Mouse (Mus musculus) lung, embryonic 16.5 days (tissue): ENCODE results near the gene Iqgap1. TPM values are rescaled to one million over a fixed set of nuclear protein-coding genes. Genes with fewer than 3 reads are reported as not detected.

Source experiments
- ATAC-seq: fragments of 200-750 bp; cut with Nextera tagmentation; 2 replicates; pipeline ENCODE4 v1.8.0; 2017; ENCODE audit warnings: low read depth, mild to moderate bottlenecking, moderate library complexity
- H3K27ac ChIP-seq: fragments of 300-500 bp; sonication (generic); 2 replicates; pipeline ENCODE4 v1.5.1; 2014; ENCODE audit warnings: mild to moderate bottlenecking, control low read depth, low read length
- H3K27me3 ChIP-seq: fragments of 300-500 bp; sonication (generic); 2 replicates; pipeline ENCODE4 v1.6.1; 2014; ENCODE audit warnings: low read depth, low read length, mixed read lengths; ENCODE audit not compliant: control insufficient read depth, insufficient read depth
- H3K36me3 ChIP-seq: fragments of 300-500 bp; sonication (generic); 2 replicates; pipeline ENCODE4 v1.6.1; 2014; ENCODE audit warnings: low read length; ENCODE audit not compliant: control insufficient read depth, insufficient read depth
- H3K4me1 ChIP-seq: fragments of 300-500 bp; sonication (generic); replicated peaks from 2 replicates; pipeline ENCODE4 v1.6.1; 2014; ENCODE audit warnings: low read length, mixed read lengths; ENCODE audit not compliant: control insufficient read depth, insufficient read depth
- H3K4me2 ChIP-seq: fragments of 300-500 bp; sonication (generic); 2 replicates; pipeline ENCODE4 v1.6.1; 2014; ENCODE audit warnings: low read depth, low read length, control low read depth
- H3K4me3 ChIP-seq: fragments of 300-500 bp; sonication (generic); 2 replicates; pipeline ENCODE4 v1.5.1; 2014; ENCODE audit warnings: mild to moderate bottlenecking, low read length, control low read depth
- H3K9ac ChIP-seq: fragments of 300-500 bp; sonication (generic); 2 replicates; pipeline ENCODE4 v1.6.1; 2014; ENCODE audit warnings: low read length, control low read depth
- H3K9me3 ChIP-seq: fragments of 300-500 bp; sonication (generic); 2 replicates; pipeline ENCODE4 v1.6.1; 2016; ENCODE audit warnings: low read length; ENCODE audit not compliant: control insufficient read depth
- WGBS: fragments of 180-500 bp; shearing (Covaris S2); extraction: QIAGEN DNeasy Blood & Tissue Kit; methylation state at CpG from one replicate; pipeline ENCODE4 v1.1.7; 2014; 5-methylcytosine and 5-hydroxymethylcytosine counted together
- polyA plus RNA-seq: library from polyadenylated mRNA; unstranded; fragments of >200 nt; fragmentation: Nextera tagmentation; extraction: Ambion mirVana; gene quantifications from 2 replicates; pipeline ENCODE4 v1.2.1, GENCODE M21; 2015

Iqgap1 gene
- polyA plus RNA-seq, 1 experiment from 2014 or later, result 136 TPM

- no peak for ATAC-seq
- Histone ChIP-seq H3K27ac (peak overlapping the region; percentile 45), H3K9ac (no peak overlapping the region), H3K4me1 (peaks cover 43% of the 10 kb centered on the region), H3K9me3 (no peaks in the 10 kb centered on the region), H3K36me3 (no peaks in the 10 kb centered on the region), H3K4me2 (no peak overlapping the region), H3K4me3 (no peak overlapping the region), H3K27me3 (no peaks in the 10 kb centered on the region)
- 48% methylated on average over 17 of the region's 17 CpGs for WGBS
Measured at GRCm38 (mm10) chr7:80782155-80783109, 43.3 kb downstream of the Iqgap1 start.

DNA sequence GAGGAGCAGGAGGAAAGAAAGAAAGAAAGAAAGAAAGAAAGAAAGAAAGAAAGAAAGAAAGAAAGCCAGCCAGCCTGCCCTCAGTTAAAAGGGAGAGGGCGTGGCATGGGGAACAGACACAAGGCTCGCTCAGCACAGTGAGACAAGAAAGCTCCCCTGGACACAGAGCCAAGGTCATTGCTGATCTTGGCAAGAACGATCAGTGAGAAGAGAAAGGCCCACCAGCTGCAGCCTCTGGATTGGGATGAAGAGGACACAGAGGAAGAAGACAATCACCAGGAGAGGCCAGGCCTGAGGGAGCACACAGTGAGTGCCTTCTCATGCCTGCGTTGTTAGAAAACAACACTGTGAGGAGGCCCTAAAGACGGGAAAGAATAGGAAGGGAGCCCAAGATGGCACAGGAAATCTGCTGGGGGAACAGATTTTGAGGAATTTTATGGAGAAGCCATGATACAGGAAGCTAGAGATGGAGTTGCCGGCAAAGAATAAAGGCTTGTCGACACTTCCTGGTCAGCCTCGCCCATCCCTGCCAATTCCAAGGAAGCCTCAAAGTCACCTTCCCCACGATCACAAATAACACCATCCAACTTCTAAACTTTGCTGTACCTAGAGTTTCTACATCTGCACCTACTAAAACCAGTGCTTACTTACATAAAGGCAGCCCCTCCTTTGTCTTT is 44.2 kb downstream of the Iqgap1 start:
- H3K9ac ChIP-seq, result no peak overlapping the region
- no peak for ATAC-seq

DNA sequence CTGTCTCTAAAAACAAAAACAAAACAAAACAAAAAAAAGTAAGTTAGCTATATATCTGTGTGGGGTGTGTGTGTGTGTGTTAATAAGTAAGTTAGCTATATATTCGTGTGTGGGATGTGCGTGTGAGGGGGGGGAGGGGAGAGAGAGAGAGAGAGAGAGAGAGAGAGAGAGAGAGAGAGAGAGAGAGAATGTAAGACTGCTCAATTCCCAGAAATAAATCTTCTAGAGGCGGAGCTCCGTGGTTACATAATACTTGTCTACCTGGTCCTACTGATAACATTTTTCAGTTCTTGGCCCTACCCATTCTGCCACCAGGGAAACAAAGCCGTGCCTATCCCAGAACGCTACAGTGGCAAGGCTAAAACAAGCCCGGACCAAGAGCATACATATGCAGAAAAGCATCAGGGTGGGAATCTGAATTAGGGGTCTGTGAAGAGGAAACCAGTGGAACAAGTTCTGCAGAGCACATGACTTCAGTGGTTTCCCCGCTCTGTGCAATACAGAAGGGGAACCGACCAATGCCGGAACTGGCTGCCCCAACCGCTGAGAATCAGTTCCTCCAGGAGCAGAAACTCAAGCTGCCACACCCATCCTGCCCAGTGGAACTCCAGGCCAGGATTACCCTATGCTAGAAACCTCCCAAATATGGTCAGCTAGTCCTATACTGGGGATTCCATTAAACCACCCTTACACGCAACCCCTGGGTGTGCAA is 46.7 kb downstream of the Iqgap1 start:
- Histone ChIP-seq H3K9ac (peak overlapping the region; percentile 15), H3K36me3 (no peaks in the 10 kb centered on the region), H3K4me2 (peak overlapping the region; percentile 31), H3K9me3 (no peaks in the 10 kb centered on the region), H3K27me3 (no peaks in the 10 kb centered on the region), H3K4me3 (no peak overlapping the region), H3K4me1 (peaks cover 31% of the 10 kb centered on the region), H3K27ac (peak overlapping the region; percentile 82)
- ATAC-seq, result peak; percentile 85
- WGBS, result 48% methylated on average over 12 of the region's 12 CpGs

More for the DNA sequence above, 44.2 kb downstream of the Iqgap1 start:
- no peak overlapping the region for H3K4me2 ChIP-seq
- H3K4me3 ChIP-seq, result no peak overlapping the region
- no peaks in the 10 kb centered on the region for H3K9me3 ChIP-seq
- H3K4me1 ChIP-seq, result peaks cover 36% of the 10 kb centered on the region
- H3K27me3 ChIP-seq, result no peaks in the 10 kb centered on the region
- WGBS, result 52% methylated on average over 9 of the region's 9 CpGs
- H3K27ac ChIP-seq, result peak overlapping the region; percentile 45
- no peaks in the 10 kb centered on the region for H3K36me3 ChIP-seq

DNA sequence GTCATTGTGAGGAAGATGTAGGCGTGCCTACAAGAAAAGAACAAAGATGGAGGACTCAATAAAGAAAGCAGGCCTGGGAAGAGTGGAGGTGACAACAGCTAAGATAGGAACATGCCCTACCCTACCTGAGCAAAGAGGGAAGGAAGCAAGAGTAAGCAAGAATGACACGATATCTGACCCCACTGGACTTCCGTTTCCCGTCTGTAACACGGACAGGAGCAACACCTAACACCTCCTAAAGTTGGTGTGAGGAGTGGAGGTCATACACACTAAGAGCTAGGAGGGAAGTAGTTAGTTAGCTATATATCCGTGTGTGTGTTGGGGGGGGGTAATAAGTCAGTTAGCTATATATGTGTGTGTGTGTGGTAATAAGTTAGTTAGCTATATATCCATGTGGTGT is 47.4 kb downstream of the Iqgap1 start:
- H3K27me3 ChIP-seq, result no peaks in the 10 kb centered on the region
- no peak overlapping the region for H3K4me2 ChIP-seq
- no peak overlapping the region for H3K27ac ChIP-seq
- no peak overlapping the region for H3K4me3 ChIP-seq
- H3K36me3 ChIP-seq, result no peaks in the 10 kb centered on the region
- H3K9ac ChIP-seq, result no peak overlapping the region
- ATAC-seq, result no peak
- WGBS, result 79% methylated on average over 6 of the region's 6 CpGs
- peaks cover 36% of the 10 kb centered on the region for H3K4me1 ChIP-seq
- H3K9me3 ChIP-seq, result no peaks in the 10 kb centered on the region

GRCm38 (mm10) chr7:80777151-80777550 is 48.6 kb downstream of the Iqgap1 start:
- no peak overlapping the region for H3K4me2 ChIP-seq
- H3K9ac ChIP-seq, result no peak overlapping the region
- H3K4me1 ChIP-seq, result peaks cover 32% of the 10 kb centered on the region
- H3K36me3 ChIP-seq, result no peaks in the 10 kb centered on the region; the same call in 1 of the 2 replicates
- no peak overlapping the region for H3K4me3 ChIP-seq
- no peak for ATAC-seq
- WGBS, result 56% methylated on average over 8 of the region's 8 CpGs
- no peaks in the 10 kb centered on the region for H3K27me3 ChIP-seq
- H3K27ac ChIP-seq, result no peak overlapping the region
- H3K9me3 ChIP-seq, result no peaks in the 10 kb centered on the region

GRCm38 (mm10) chr7:80776090-80776489 is 49.7 kb downstream of the Iqgap1 start:
- Histone ChIP-seq H3K36me3 (no peaks in the 10 kb centered on the region; the same call in 1 of the 2 replicates), H3K4me1 (peaks cover 23% of the 10 kb centered on the region), H3K4me3 (no peak overlapping the region), H3K27me3 (no peaks in the 10 kb centered on the region), H3K9ac (no peak overlapping the region), H3K27ac (no peak overlapping the region), H3K4me2 (no peak overlapping the region), H3K9me3 (no peaks in the 10 kb centered on the region)
- 86% methylated on average over 3 of the region's 3 CpGs for WGBS
- no peak for ATAC-seq

- no peak for ATAC-seq
- no peak overlapping the region for H3K27ac ChIP-seq
Measured at GRCm38 (mm10) chr7:80775448-80775904, 50.3 kb downstream of the Iqgap1 start.

DNA sequence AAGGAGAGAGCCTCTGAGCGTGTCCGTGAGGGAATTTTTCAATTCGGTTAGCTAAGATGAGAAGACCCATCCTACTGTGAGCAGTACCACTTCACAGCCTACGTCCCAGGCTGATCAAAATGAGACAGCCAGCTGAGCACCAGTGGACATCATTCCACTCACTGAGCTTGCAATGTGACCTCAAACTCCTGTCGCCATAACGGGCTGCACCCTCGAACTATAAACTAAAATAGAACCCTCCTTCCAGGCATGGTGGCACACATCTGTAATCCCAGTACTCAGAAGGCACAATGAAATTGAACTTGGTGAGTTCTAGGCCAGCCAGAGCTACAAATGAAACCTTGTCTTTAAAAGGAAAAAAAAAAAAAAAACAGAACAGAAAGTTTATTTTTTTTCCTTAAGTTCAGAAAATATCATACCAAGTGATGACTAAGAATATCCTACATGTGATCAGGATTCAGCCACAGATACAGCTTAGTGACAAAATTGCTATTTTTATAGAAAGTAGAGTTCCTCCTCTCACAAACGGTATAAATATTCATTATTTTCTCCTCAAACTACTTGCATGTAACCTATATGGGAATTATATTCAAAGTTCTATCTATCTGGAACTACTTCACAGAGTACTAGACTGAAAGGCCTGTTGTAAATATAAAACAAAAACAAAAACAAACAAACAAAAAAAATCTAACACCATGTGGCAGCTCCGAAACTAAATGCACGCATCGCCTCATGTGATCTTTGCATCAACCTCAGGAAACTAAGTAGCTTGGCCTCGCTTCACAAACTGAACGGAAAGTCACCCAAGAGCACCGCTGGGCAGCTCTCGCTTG is 50.9 kb downstream of the Iqgap1 start:
- no peak overlapping the region for H3K9ac ChIP-seq
- no peak for ATAC-seq
- H3K27ac ChIP-seq, result peak overlapping the region; percentile 84
- H3K4me1 ChIP-seq, result peaks cover 22% of the 10 kb centered on the region
- WGBS, result 80% methylated on average over 15 of the region's 15 CpGs
- H3K36me3 ChIP-seq, result no peaks in the 10 kb centered on the region; the same call in 1 of the 2 replicates
- no peaks in the 10 kb centered on the region for H3K9me3 ChIP-seq
- H3K27me3 ChIP-seq, result no peaks in the 10 kb centered on the region
- no peak overlapping the region for H3K4me3 ChIP-seq
- H3K4me2 ChIP-seq, result no peak overlapping the region

More at GRCm38 (mm10) chr7:80775448-80775904, 50.3 kb downstream of the Iqgap1 start:
- Histone ChIP-seq H3K4me2 (no peak overlapping the region), H3K27me3 (no peaks in the 10 kb centered on the region), H3K9ac (no peak overlapping the region), H3K9me3 (no peaks in the 10 kb centered on the region), H3K4me3 (no peak overlapping the region), H3K4me1 (peaks cover 23% of the 10 kb centered on the region), H3K36me3 (no peaks in the 10 kb centered on the region; the same call in 1 of the 2 replicates)
- 77% methylated on average over 10 of the region's 10 CpGs for WGBS
